Comparison of ENCODE assay signal across 11 mouse cellular contexts in the genomic region with DNA sequence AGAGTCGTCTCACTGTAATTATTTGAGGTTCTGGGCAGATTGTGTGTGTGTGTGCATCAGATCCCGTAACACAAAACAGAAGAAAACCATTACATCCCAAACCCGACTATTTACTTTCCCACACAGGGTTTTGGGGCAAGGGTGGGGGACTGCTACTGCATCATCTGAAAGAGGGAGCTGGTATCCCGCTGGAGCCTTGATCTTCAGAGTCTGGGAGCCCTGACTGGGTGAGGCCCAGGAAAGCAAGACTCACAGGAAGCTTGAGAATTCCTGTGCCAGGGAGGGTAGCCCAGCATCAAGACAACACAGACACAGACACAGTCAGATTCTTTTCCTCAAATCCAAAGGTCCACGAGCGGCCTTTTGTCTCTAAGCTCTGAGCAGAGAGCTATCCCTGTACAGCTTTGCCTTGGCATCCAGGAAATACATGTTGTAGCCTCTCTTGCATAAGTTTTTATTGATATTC. TPM values are rescaled to one million over a fixed set of nuclear protein-coding genes. Genes with fewer than 3 reads are reported as not detected.
A peak's percentile ranks its signal among the peaks of the same experiment; 100 is the strongest.
DNase-seq lines count a peak whose midpoint lies in the region; ATAC-seq lines count a peak whose summit lies in the region.
"Had no signal": no experiment of that assay in that cellular context is flagged by ENCODE, and none has a peak within 500 bp of the region (broad histone marks: within the 10 kb centered on the region; RNA-seq: fewer than 3 reads in every experiment).

No protein-coding gene starts in this region.

- no peaks in the 10 kb centered on the region for H3K9me3 ChIP-seq in kidney, embryonic 15.5 days (replicated peaks)
- H3K9me3 ChIP-seq in embryonic facial prominence, embryonic 15.5 days (replicated peaks): no peaks in the 10 kb centered on the region
- no peaks in the 10 kb centered on the region for H3K9me3 ChIP-seq in hindbrain, embryonic 15.5 days
- no peaks in the 10 kb centered on the region for H3K9me3 ChIP-seq in midbrain, embryonic 14.5 days (ENCODE audit: control insufficient read depth, low read length)

- H3K4me3 ChIP-seq in kidney, embryonic 15.5 days (replicated peaks): no peak overlapping the region
- no peak overlapping the region for H3K4me3 ChIP-seq in embryonic facial prominence, embryonic 15.5 days (replicated peaks)
- no peak overlapping the region for H3K4me3 ChIP-seq in hindbrain, embryonic 15.5 days
- H3K4me3 ChIP-seq in midbrain, embryonic 14.5 days (replicated peaks; ENCODE audit: low read depth, low read length): no peak overlapping the region

- H3K4me1 ChIP-seq in kidney, embryonic 15.5 days: peaks cover 13% of the 10 kb centered on the region; the same call in 1 of the 2 replicates
- H3K4me1 ChIP-seq in embryonic facial prominence, embryonic 15.5 days: peaks cover 20% of the 10 kb centered on the region
- H3K4me1 ChIP-seq in hindbrain, embryonic 15.5 days (replicated peaks): peaks cover 12% of the 10 kb centered on the region
- H3K4me1 ChIP-seq in midbrain, embryonic 14.5 days (ENCODE audit: control insufficient read depth, insufficient read depth, low read length): peaks cover 10% of the 10 kb centered on the region

- ATAC-seq in kidney, embryonic 15.5 days (replicated peaks; ENCODE audit: low FRiP score): no peak
- no peak; the same call in 1 of the 2 replicates for ATAC-seq in embryonic facial prominence, embryonic 15.5 days (ENCODE audit: insufficient number of reproducible peaks, low FRiP score, low TSS enrichment, low read depth)
- ATAC-seq in hindbrain, embryonic 15.5 days (ENCODE audit: low FRiP score, low read depth): peak; percentile 42; the same call in 1 of the 2 replicates
- ATAC-seq in midbrain, embryonic 14.5 days (ENCODE audit: low FRiP score, low TSS enrichment): no peak

- H3K27me3 ChIP-seq in kidney, embryonic 15.5 days: no peaks in the 10 kb centered on the region
- no peaks in the 10 kb centered on the region for H3K27me3 ChIP-seq in embryonic facial prominence, embryonic 15.5 days
- H3K27me3 ChIP-seq in hindbrain, embryonic 15.5 days: no peaks in the 10 kb centered on the region
- H3K27me3 ChIP-seq in midbrain, embryonic 14.5 days (ENCODE audit: control insufficient read depth, insufficient read depth, low read length): no peaks in the 10 kb centered on the region

- H3K4me2 ChIP-seq in kidney, embryonic 15.5 days: peak overlapping the region; percentile 36; the same call in 1 of the 2 replicates
- H3K4me2 ChIP-seq in embryonic facial prominence, embryonic 15.5 days (replicated peaks): peak overlapping the region; percentile 30
- peak overlapping the region; percentile 33 for H3K4me2 ChIP-seq in hindbrain, embryonic 15.5 days
- peak overlapping the region; percentile 39 for H3K4me2 ChIP-seq in midbrain, embryonic 14.5 days (ENCODE audit: low read length)

- WGBS in kidney, embryonic 15.5 days: 43% methylated on average over 6 of the region's 6 CpGs
- WGBS in embryonic facial prominence, embryonic 15.5 days: 21% methylated on average over 6 of the region's 6 CpGs
- WGBS in hindbrain, embryonic 15.5 days: 34% methylated on average over 6 of the region's 6 CpGs
- WGBS in midbrain, embryonic 14.5 days: 38% methylated on average over 6 of the region's 6 CpGs

- no peak for DNase-seq in kidney, adult 9 months
- DNase-seq in midbrain, embryonic 14.5 days: peak; percentile 21
- DNase-seq in frontal cortex, postnatal 36 days (ENCODE audit: low spot score in 2 of 2): no peak
- DNase-seq in spleen, postnatal 14 days (ENCODE audit: low spot score in 2 of 2): no peak
- no peak for DNase-seq in left cerebral cortex, adult 8-10 months (ENCODE audit: low spot score in 2 of 2)
- DNase-seq: kidney, adult 8-10 months; thymus, postnatal 4 days had no signal

- H3K27ac ChIP-seq in kidney, embryonic 15.5 days: no peak overlapping the region
- H3K27ac ChIP-seq in embryonic facial prominence, embryonic 15.5 days (replicated peaks): 0 out of 2 replicates have a peak overlapping the region, but pooled peaks have one; percentile 25
- H3K27ac ChIP-seq in hindbrain, embryonic 15.5 days (replicated peaks): no peak overlapping the region
- H3K27ac ChIP-seq in midbrain, embryonic 14.5 days (replicated peaks; ENCODE audit: low read depth, low read length): 0 out of 2 replicates have a peak overlapping the region, but pooled peaks have one; percentile 37
- H3K27ac ChIP-seq: macrophage had no signal

- H3K9ac ChIP-seq in kidney, embryonic 15.5 days: no peak overlapping the region
- no peak overlapping the region for H3K9ac ChIP-seq in embryonic facial prominence, embryonic 15.5 days
- no peak overlapping the region for H3K9ac ChIP-seq in hindbrain, embryonic 15.5 days
- 0 out of 2 replicates have a peak overlapping the region, but pooled peaks have one; percentile 0 for H3K9ac ChIP-seq in midbrain, embryonic 14.5 days (replicated peaks; ENCODE audit: low read length)

- H3K36me3 ChIP-seq in kidney, embryonic 15.5 days: no peaks in the 10 kb centered on the region
- no peaks in the 10 kb centered on the region for H3K36me3 ChIP-seq in embryonic facial prominence, embryonic 15.5 days
- no peaks in the 10 kb centered on the region for H3K36me3 ChIP-seq in hindbrain, embryonic 15.5 days
- H3K36me3 ChIP-seq in midbrain, embryonic 14.5 days (ENCODE audit: control insufficient read depth, insufficient read depth, low read length): no peaks in the 10 kb centered on the region

RNA-seq across cellular contexts. Expression of a gene that starts 41.0 kb away (rescaled TPM):
- polyA plus RNA-seq in kidney, embryonic 15.5 days (2015; fragmentation: Nextera tagmentation; extraction: Ambion mirVana): 19.4 and 19.9 TPM in 2 replicates
- polyA plus RNA-seq in embryonic facial prominence, embryonic 15.5 days (2015; fragmentation: Nextera tagmentation; extraction: Ambion mirVana): 60.1 and 61.6 TPM in 2 replicates
- 8.9 and 9.3 TPM in 2 replicates for polyA plus RNA-seq in hindbrain, embryonic 15.5 days (2015; fragmentation: Nextera tagmentation; extraction: Ambion mirVana)
- 5.9 and 11.0 TPM in 2 replicates for polyA plus RNA-seq in midbrain, embryonic 14.5 days (2014; fragmentation: Nextera tagmentation; extraction: Ambion mirVana)
- 10 to 100 TPM; 31.3 to 40.3 (median 37.5) TPM for total RNA-seq in left cerebral cortex, adult 8-10 months (2022)

Comparison
In these comparisons a context has a peak if more than half of its experiments do, and no peak if none do; other contexts are left out.
1. H3K27ac ChIP-seq: peak in embryonic facial prominence, embryonic 15.5 days (single experiment) and midbrain, embryonic 14.5 days (single experiment); none in kidney, embryonic 15.5 days (single experiment) and hindbrain, embryonic 15.5 days (single experiment).
2. Peak in every context shown above with its lines, with median percentiles within 50 percentile points of each other: H3K4me2 ChIP-seq.